Comparison of ENCODE assay signal across 17 mouse cellular contexts in genomic region chr15:79793076-79793475, GRCm38 (mm10). TPM values are rescaled to one million over a fixed set of nuclear protein-coding genes. Genes with fewer than 3 reads are reported as not detected.
"Had no signal": no experiment of that assay in that cellular context is flagged by ENCODE, and none has a peak within 500 bp of the region (broad histone marks: within the 10 kb centered on the region; RNA-seq: fewer than 3 reads in every experiment).

No protein-coding gene starts in this region.

- H3K4me3 ChIP-seq: liver, embryonic 13.5 days; midbrain, embryonic 15.5 days; neural tube, embryonic 12.5 days; neural tube, embryonic 15.5 days had no signal

- H3K27ac ChIP-seq: liver, embryonic 13.5 days; midbrain, embryonic 10.5 days; midbrain, embryonic 15.5 days; neural tube, embryonic 12.5 days; neural tube, embryonic 15.5 days had no signal

- DNase-seq: kidney, adult 18-20 months; kidney, adult 9 months; kidney, postnatal 14 days; lung, adult 2 months; lung, postnatal 14 days; right cerebral cortex, adult 18-20 months; right cerebral cortex, postnatal 14 days; spleen, adult 18-20 months; thymus, adult 18-20 months; thymus, postnatal 36 days had no signal

RNA-seq across cellular contexts. Expression of gene Npcd, which starts 41.0 kb away (rescaled TPM):
- total RNA-seq: liver, adult 2 months; megakaryocyte progenitor cell, adult 5-6 weeks had no signal
